Mouse (Mus musculus) limb, embryonic 13.5 days (tissue): Measurements from ENCODE around the gene Chst12. TPM values are rescaled to one million over a fixed set of nuclear protein-coding genes. Genes with fewer than 3 reads are reported as not detected.

Source experiments
- ATAC-seq: fragments of 200-750 bp; cut with Nextera tagmentation; 2 replicates; pipeline ENCODE4 v1.8.0; 2017; ENCODE audit warnings: low read depth, moderate number of reproducible peaks, moderate TSS enrichment; ENCODE audit not compliant: low FRiP score
- H3K27ac ChIP-seq: fragments of 300-500 bp; sonication (generic); 2 replicates; pipeline ENCODE4 v1.5.1; 2015; ENCODE audit warnings: inconsistent platforms, mild to moderate bottlenecking, moderate library complexity
- H3K27me3 ChIP-seq: fragments of 300-500 bp; sonication (generic); 2 replicates; pipeline ENCODE4 v1.6.1; 2015; ENCODE audit warnings: mild to moderate bottlenecking, inconsistent platforms
- H3K36me3 ChIP-seq: fragments of 300-500 bp; sonication (generic); 2 replicates; pipeline ENCODE4 v1.6.1; 2015; ENCODE audit warnings: inconsistent platforms, mild to moderate bottlenecking, moderate library complexity
- H3K4me1 ChIP-seq: fragments of 300-500 bp; sonication (generic); 2 replicates; pipeline ENCODE4 v1.6.1; 2015; ENCODE audit warnings: inconsistent platforms
- H3K4me2 ChIP-seq: fragments of 300-500 bp; sonication (generic); replicated peaks from 2 replicates; pipeline ENCODE4 v1.6.1; 2015; ENCODE audit warnings: inconsistent platforms, mild to moderate bottlenecking, moderate library complexity
- H3K4me3 ChIP-seq: fragments of 300-500 bp; sonication (generic); 2 replicates; pipeline ENCODE4 v1.5.1; 2015; ENCODE audit warnings: moderate library complexity, mild to moderate bottlenecking, inconsistent platforms
- H3K9ac ChIP-seq: fragments of 300-500 bp; sonication (generic); 2 replicates; pipeline ENCODE4 v1.6.1; 2015; ENCODE audit warnings: mild to moderate bottlenecking, inconsistent platforms
- H3K9me3 ChIP-seq: fragments of 300-500 bp; sonication (generic); 2 replicates; pipeline ENCODE4 v1.6.1; 2016; ENCODE audit warnings: inconsistent platforms
- WGBS: fragments of 180-500 bp; shearing (Covaris S2); methylation state at CpG from one replicate; pipeline ENCODE4 v1.1.7; 2015; 5-methylcytosine and 5-hydroxymethylcytosine counted together
- polyA plus RNA-seq: library from polyadenylated mRNA; unstranded; fragments of >200 nt; fragmentation: Nextera tagmentation; extraction: Ambion mirVana; gene quantifications from 2 replicates; pipeline ENCODE4 v1.2.1, GENCODE M21; 2015

Gene Chst12
- polyA plus RNA-seq, 1 experiment from 2014 or later, result 21.2 TPM

GRCm38 (mm10) chr5:140526754-140527153, 21.4 kb downstream of the Chst12 start:
- H3K4me1 ChIP-seq, result no peaks in the 10 kb centered on the region
- H3K4me2 ChIP-seq, result no peak overlapping the region
- H3K36me3 ChIP-seq, result peaks cover 65% of the 10 kb centered on the region
- H3K27ac ChIP-seq, result no peak overlapping the region
- ATAC-seq, result no peak
- no peak overlapping the region for H3K4me3 ChIP-seq
- no peaks in the 10 kb centered on the region for H3K9me3 ChIP-seq
- H3K27me3 ChIP-seq, result no peaks in the 10 kb centered on the region
- H3K9ac ChIP-seq, result no peak overlapping the region
- WGBS, result 90% methylated on average over 2 of the region's 2 CpGs

GRCm38 (mm10) chr5:140538111-140538683, 32.8 kb downstream of the Chst12 start:
- Histone ChIP-seq H3K9ac (no peak overlapping the region), H3K27ac (no peak overlapping the region), H3K4me3 (no peak overlapping the region), H3K36me3 (no peaks in the 10 kb centered on the region), H3K4me2 (no peak overlapping the region), H3K27me3 (no peaks in the 10 kb centered on the region), H3K9me3 (no peaks in the 10 kb centered on the region), H3K4me1 (0 out of 2 replicates have a peak, but pooled peaks cover 5% of the 10 kb centered on the region)
- ATAC-seq, result no peak
- 37% methylated on average over 13 of the region's 13 CpGs for WGBS

- WGBS, result 12% methylated on average over 8 of the region's 8 CpGs
- Histone ChIP-seq H3K4me2 (no peak overlapping the region), H3K27ac (no peak overlapping the region), H3K9me3 (no peaks in the 10 kb centered on the region), H3K4me3 (no peak overlapping the region), H3K27me3 (no peaks in the 10 kb centered on the region), H3K4me1 (0 out of 2 replicates have a peak, but pooled peaks cover 5% of the 10 kb centered on the region), H3K36me3 (no peaks in the 10 kb centered on the region), H3K9ac (no peak overlapping the region)
- peak; percentile 38; the same call in 1 of the 2 replicates for ATAC-seq
Observed at GRCm38 (mm10) chr5:140540106-140540505, 34.8 kb downstream of the Chst12 start.

- no peaks in the 10 kb centered on the region for H3K36me3 ChIP-seq
- no peak overlapping the region for H3K4me2 ChIP-seq
- H3K9ac ChIP-seq, result no peak overlapping the region
- H3K4me3 ChIP-seq, result no peak overlapping the region
- no peaks in the 10 kb centered on the region; the same call in 1 of the 2 replicates for H3K9me3 ChIP-seq
- H3K27ac ChIP-seq, result no peak overlapping the region
- no peak for ATAC-seq
- no peaks in the 10 kb centered on the region for H3K4me1 ChIP-seq
- H3K27me3 ChIP-seq, result no peaks in the 10 kb centered on the region
- WGBS, result 78% methylated on average over 9 of the region's 9 CpGs
Observed at GRCm38 (mm10) chr5:140542811-140543575, 37.6 kb downstream of the Chst12 start.

- Histone ChIP-seq H3K4me1 (no peaks in the 10 kb centered on the region), H3K9ac (no peak overlapping the region), H3K36me3 (no peaks in the 10 kb centered on the region), H3K27me3 (no peaks in the 10 kb centered on the region), H3K27ac (no peak overlapping the region), H3K4me2 (no peak overlapping the region), H3K4me3 (no peak overlapping the region), H3K9me3 (no peaks in the 10 kb centered on the region; the same call in 1 of the 2 replicates)
- WGBS, result 53% methylated on average over 6 of the region's 6 CpGs
- no peak for ATAC-seq
Observed at GRCm38 (mm10) chr5:140545651-140546050, 40.3 kb downstream of the Chst12 start.

- Histone ChIP-seq H3K27me3 (no peaks in the 10 kb centered on the region), H3K4me2 (no peak overlapping the region), H3K9me3 (no peaks in the 10 kb centered on the region; the same call in 1 of the 2 replicates)
Observed at GRCm38 (mm10) chr5:140546332-140546731, 41.0 kb downstream of the Chst12 start.

GRCm38 (mm10) chr5:140549306-140550047, 44.1 kb downstream of the Chst12 start:
- no peak for ATAC-seq
- Histone ChIP-seq H3K4me2 (no peak overlapping the region), H3K4me1 (no peaks in the 10 kb centered on the region), H3K9ac (no peak overlapping the region), H3K27me3 (no peaks in the 10 kb centered on the region), H3K36me3 (no peaks in the 10 kb centered on the region), H3K4me3 (no peak overlapping the region), H3K27ac (no peak overlapping the region), H3K9me3 (no peaks in the 10 kb centered on the region; the same call in 1 of the 2 replicates)
- WGBS, result 52% methylated on average over 17 of the region's 17 CpGs

More at GRCm38 (mm10) chr5:140546332-140546731, 41.0 kb downstream of the Chst12 start:
- Histone ChIP-seq H3K9ac (no peak overlapping the region), H3K4me3 (no peak overlapping the region), H3K4me1 (no peaks in the 10 kb centered on the region), H3K27ac (no peak overlapping the region), H3K36me3 (no peaks in the 10 kb centered on the region)
- 85% methylated on average over 19 of the region's 19 CpGs for WGBS
- ATAC-seq, result no peak

GRCm38 (mm10) chr5:140553719-140554118, 48.4 kb downstream of the Chst12 start:
- WGBS, result 86% methylated on average over 7 of the region's 7 CpGs
- H3K27ac ChIP-seq, result no peak overlapping the region
- H3K9ac ChIP-seq, result no peak overlapping the region
- no peaks in the 10 kb centered on the region for H3K4me1 ChIP-seq
- H3K4me2 ChIP-seq, result no peak overlapping the region
- H3K36me3 ChIP-seq, result no peaks in the 10 kb centered on the region
- no peak overlapping the region for H3K4me3 ChIP-seq
- no peak for ATAC-seq
- no peaks in the 10 kb centered on the region for H3K9me3 ChIP-seq
- H3K27me3 ChIP-seq, result no peaks in the 10 kb centered on the region

GRCm38 (mm10) chr5:140556859-140557258, 51.5 kb downstream of the Chst12 start:
- H3K4me2 ChIP-seq, result no peak overlapping the region
- no peak overlapping the region for H3K27ac ChIP-seq
- no peaks in the 10 kb centered on the region for H3K4me1 ChIP-seq
- no peaks in the 10 kb centered on the region for H3K9me3 ChIP-seq
- H3K36me3 ChIP-seq, result no peaks in the 10 kb centered on the region
- no peak overlapping the region for H3K4me3 ChIP-seq
- no peak overlapping the region for H3K9ac ChIP-seq
- ATAC-seq, result no peak
- H3K27me3 ChIP-seq, result no peaks in the 10 kb centered on the region
- WGBS, result 55% methylated on average over 3 of the region's 3 CpGs

- no peak overlapping the region for H3K4me2 ChIP-seq
- H3K36me3 ChIP-seq, result no peaks in the 10 kb centered on the region
- 75% methylated on average over 9 of the region's 9 CpGs for WGBS
- peaks cover 33% of the 10 kb centered on the region for H3K4me1 ChIP-seq
- H3K4me3 ChIP-seq, result no peak overlapping the region
- H3K9ac ChIP-seq, result no peak overlapping the region
- H3K9me3 ChIP-seq, result no peaks in the 10 kb centered on the region
- no peak overlapping the region for H3K27ac ChIP-seq
- no peak for ATAC-seq
- H3K27me3 ChIP-seq, result no peaks in the 10 kb centered on the region
Observed at GRCm38 (mm10) chr5:140562601-140563000, 57.3 kb downstream of the Chst12 start.

- H3K4me3 ChIP-seq, result no peak within 1 kb of the TSS
- no peak within 1 kb of the TSS for H3K27ac ChIP-seq
- ATAC-seq, result no peak
- H3K9ac ChIP-seq, result peak within 1 kb of the TSS; percentile 8; the same call in 1 of the 2 replicates
- H3K27me3 ChIP-seq, result no peaks in the 10 kb centered on the region
- H3K36me3 ChIP-seq, result no peaks in the 10 kb centered on the region
- no peak within 1 kb of the TSS for H3K4me2 ChIP-seq
- 82% methylated on average over 4 of the region's 4 CpGs for WGBS
- peaks cover 44% of the 10 kb centered on the region for H3K4me1 ChIP-seq
- H3K9me3 ChIP-seq, result no peaks in the 10 kb centered on the region
Observed at GRCm38 (mm10) chr5:140564896-140565295, 59.5 kb downstream of the Chst12 start, which contains the start of gene Grifin. Grifin (minus strand) TSS chr5:140565071.

- Histone ChIP-seq H3K36me3 (no peaks in the 10 kb centered on the region), H3K4me1 (peaks cover 44% of the 10 kb centered on the region), H3K4me3 (no peak overlapping the region), H3K9me3 (no peaks in the 10 kb centered on the region), H3K4me2 (no peak overlapping the region), H3K27ac (no peak overlapping the region), H3K9ac (0 out of 2 replicates have a peak overlapping the region, but pooled peaks have one; percentile 8), H3K27me3 (no peaks in the 10 kb centered on the region)
- ATAC-seq, result peak; percentile 13; the same call in 1 of the 2 replicates
- WGBS, result 43% methylated on average over 5 of the region's 5 CpGs
Observed at GRCm38 (mm10) chr5:140565451-140565850, 60.1 kb downstream of the Chst12 start.
